Mouse (Mus musculus): ENCODE measurements around the gene Gtsf2.

DNA sequence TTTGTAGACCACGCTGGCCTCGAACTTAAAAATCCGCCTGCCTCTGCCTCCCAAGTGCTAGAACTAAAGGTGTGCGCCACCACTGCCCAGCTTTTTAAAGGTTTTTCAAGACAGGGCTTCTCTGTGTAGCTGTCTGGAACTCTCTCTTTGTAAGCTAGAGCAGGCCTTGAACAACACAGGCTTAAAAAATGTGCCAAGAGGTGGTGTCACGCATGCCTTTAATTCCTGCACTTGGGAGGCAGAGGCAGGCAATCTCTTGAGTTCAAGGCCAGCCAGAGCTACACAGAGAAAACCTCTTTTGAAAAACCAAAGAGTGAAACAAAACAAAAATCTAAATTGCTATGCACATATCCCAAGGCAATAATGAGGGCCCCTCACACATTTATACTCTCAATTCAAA is 46.9 kb downstream of the Gtsf2 start:
- no peak for TF ChIP-seq CTCF (conservative IDR thresholded peaks at IDR 0.05; ENCODE audit: low read length)
- no peak for TF ChIP-seq NANOG (IDR thresholded peaks at IDR 0.05; ENCODE audit: borderline replicate concordance, low read length)
- TF ChIP-seq POU5F1 (IDR thresholded peaks at IDR 0.05; ENCODE audit: borderline replicate concordance, low read length): no peak

All from E14TG2a.4 (cell line).